Mouse (Mus musculus) spleen, adult 18-20 months (tissue): ENCODE measurements around the gene Socs4.

Experiments
- DNase-seq, 2 experiments: peaks; one replicate each; pipeline ENCODE4 v3.0.0; 2022; ENCODE audit warnings: mixed read lengths in 2 of 2

The Socs4 gene

GRCm38 (mm10) chr14:47341811-47342291 is 65.1 kb downstream of the Socs4 start:
- DNase-seq = no peak
